Mouse (Mus musculus) liver, postnatal 0 days (tissue): ENCODE measurements around the gene Tango2.

ENCODE experiments used
- CTCF ChIP-seq: sonication (generic); IDR thresholded peaks from 2 replicates; pipeline ENCODE4 v1.5.1; 2016; ENCODE audit warnings: antibody characterized with exemption, low read depth
- EP300 ChIP-seq: IDR thresholded peaks from 2 replicates; pipeline ENCODE4 v1.6.1; 2016; ENCODE audit warnings: antibody characterized with exemption, low read depth, mild to moderate bottlenecking

- TF ChIP-seq CTCF (no peak), EP300 (no peak)
These were observed 25.7 kb upstream of the Tango2 start for GRCm38 (mm10) chr16:18373632-18374031.
